Mouse (Mus musculus): Measurements from ENCODE around the gene Dnah14.

The Dnah14 gene

GRCm38 (mm10) chr1:181853081-181853736, 276.9 kb downstream of the Dnah14 start:
- DNase-seq (ENCODE audit: low spot score) = no peak

- DNase-seq (ENCODE audit: low spot score) = no peak
Measured at GRCm38 (mm10) chr1:181854829-181855228, 278.5 kb downstream of the Dnah14 start.

GRCm38 (mm10) chr1:181856329-181856728, 280.0 kb downstream of the Dnah14 start:
- no peak for DNase-seq (ENCODE audit: low spot score)

- DNase-seq (ENCODE audit: low spot score) = peak; percentile 65
Measured at GRCm38 (mm10) chr1:181860659-181861058, 284.3 kb downstream of the Dnah14 start.

- DNase-seq (ENCODE audit: low spot score) = no peak
Measured at GRCm38 (mm10) chr1:181861181-181861902, 285.0 kb downstream of the Dnah14 start.

GRCm38 (mm10) chr1:181862676-181863374, 286.5 kb downstream of the Dnah14 start:
- no peak for DNase-seq (ENCODE audit: low spot score)

- DNase-seq (ENCODE audit: low spot score) = no peak
Measured at GRCm38 (mm10) chr1:181863431-181863830, 287.1 kb downstream of the Dnah14 start.

Measured in ovary, adult 18-20 months (tissue).